7 mouse cellular contexts compared by ENCODE assay signal in genomic region chr2:28523643-28524117, GRCm38 (mm10). TPM values are rescaled to one million over a fixed set of nuclear protein-coding genes. Genes with fewer than 3 reads are reported as not detected.
DNase-seq lines count a peak whose midpoint lies in the region; ATAC-seq and TF ChIP-seq lines count a peak whose summit lies in the region.

No protein-coding gene starts in this region.

- H3K27ac ChIP-seq in embryonic facial prominence, embryonic 15.5 days (replicated peaks): peak overlapping the region; percentile 82
- no peak overlapping the region for H3K27ac ChIP-seq in limb, embryonic 14.5 days (replicated peaks; ENCODE audit: low read depth, low read length)
- H3K27ac ChIP-seq in midbrain, embryonic 14.5 days (replicated peaks; ENCODE audit: low read depth, low read length): peak overlapping the region; percentile 15

- H3K36me3 ChIP-seq in embryonic facial prominence, embryonic 15.5 days: no peaks in the 10 kb centered on the region
- H3K36me3 ChIP-seq in limb, embryonic 14.5 days (ENCODE audit: control insufficient read depth, insufficient read depth, low read length): no peaks in the 10 kb centered on the region
- H3K36me3 ChIP-seq in midbrain, embryonic 14.5 days (ENCODE audit: control insufficient read depth, insufficient read depth, low read length): peaks cover 13% of the 10 kb centered on the region

- 14% methylated on average over 5 of the region's 5 CpGs for WGBS in embryonic facial prominence, embryonic 15.5 days
- WGBS in limb, embryonic 14.5 days: 5% methylated on average over 4 of the region's 5 CpGs
- WGBS in midbrain, embryonic 14.5 days: 8% methylated on average over 5 of the region's 5 CpGs

- no peak overlapping the region for H3K4me3 ChIP-seq in embryonic facial prominence, embryonic 15.5 days (replicated peaks)
- no peak overlapping the region for H3K4me3 ChIP-seq in limb, embryonic 14.5 days (replicated peaks; ENCODE audit: low read length)
- no peak overlapping the region for H3K4me3 ChIP-seq in midbrain, embryonic 14.5 days (replicated peaks; ENCODE audit: low read depth, low read length)

- peak; percentile 94 for DNase-seq in adrenal gland, postnatal 36 days
- peak; percentile 79 to 88 for DNase-seq in heart, adult 9 months (ENCODE audit: low spot score in 2 of 2)
- DNase-seq in kidney, adult 8-10 months: peak; percentile 92 to 94
- peak; percentile 89 for DNase-seq in limb, embryonic 14.5 days (ENCODE audit: low spot score)
- DNase-seq in midbrain, embryonic 14.5 days: peak; percentile 85
- peak; percentile 86 for DNase-seq in testis, postnatal 10 days (ENCODE audit: low spot score)

- H3K9me3 ChIP-seq in embryonic facial prominence, embryonic 15.5 days (replicated peaks): no peaks in the 10 kb centered on the region
- no peaks in the 10 kb centered on the region for H3K9me3 ChIP-seq in limb, embryonic 14.5 days (ENCODE audit: control insufficient read depth, low read length)
- H3K9me3 ChIP-seq in midbrain, embryonic 14.5 days (ENCODE audit: control insufficient read depth, low read length): no peaks in the 10 kb centered on the region

- TF ChIP-seq POLR2A in limb, embryonic 14.5 days (IDR thresholded peaks at IDR 0.05; ENCODE audit: borderline replicate concordance, extremely low read depth, insufficient read depth, insufficient read length): no peak

- H3K4me1 ChIP-seq in embryonic facial prominence, embryonic 15.5 days: peaks cover 87% of the 10 kb centered on the region
- peaks cover 39% of the 10 kb centered on the region for H3K4me1 ChIP-seq in limb, embryonic 14.5 days (ENCODE audit: control insufficient read depth, insufficient read depth, low read length)
- H3K4me1 ChIP-seq in midbrain, embryonic 14.5 days (ENCODE audit: control insufficient read depth, insufficient read depth, low read length): peaks cover 43% of the 10 kb centered on the region

- H3K27me3 ChIP-seq in embryonic facial prominence, embryonic 15.5 days: no peaks in the 10 kb centered on the region
- no peaks in the 10 kb centered on the region for H3K27me3 ChIP-seq in limb, embryonic 14.5 days (ENCODE audit: control insufficient read depth, insufficient read depth, low read length)
- H3K27me3 ChIP-seq in midbrain, embryonic 14.5 days (ENCODE audit: control insufficient read depth, insufficient read depth, low read length): no peaks in the 10 kb centered on the region

- ATAC-seq in embryonic facial prominence, embryonic 15.5 days (ENCODE audit: insufficient number of reproducible peaks, low FRiP score, low TSS enrichment, low read depth): peak; percentile 77
- peak; percentile 72 for ATAC-seq in limb, embryonic 14.5 days (ENCODE audit: low FRiP score, low read depth)
- peak; percentile 71 for ATAC-seq in midbrain, embryonic 14.5 days (ENCODE audit: low FRiP score, low TSS enrichment)

- no peak overlapping the region; the same call in 1 of the 2 replicates for H3K4me2 ChIP-seq in embryonic facial prominence, embryonic 15.5 days (replicated peaks)
- H3K4me2 ChIP-seq in limb, embryonic 14.5 days (replicated peaks; ENCODE audit: low read depth, low read length, severe bottlenecking): no peak overlapping the region
- H3K4me2 ChIP-seq in midbrain, embryonic 14.5 days (ENCODE audit: low read length): no peak overlapping the region

- no peak overlapping the region for H3K9ac ChIP-seq in embryonic facial prominence, embryonic 15.5 days
- H3K9ac ChIP-seq in limb, embryonic 14.5 days (ENCODE audit: low read depth, low read length, severe bottlenecking): no peak overlapping the region
- H3K9ac ChIP-seq in midbrain, embryonic 14.5 days (replicated peaks; ENCODE audit: low read length): no peak overlapping the region

RNA-seq across cellular contexts. Expression of gene Ralgds, which starts 10.8 kb away (rescaled TPM):
- total RNA-seq in adrenal gland, postnatal 36 days (2021): 10 to 100 TPM; 23.3 to 27.9 TPM
- polyA plus RNA-seq in embryonic facial prominence, embryonic 15.5 days (2015; fragmentation: Nextera tagmentation; extraction: Ambion mirVana): 69.3 and 70.8 TPM in 2 replicates
- 86.6 and 108 TPM in 2 replicates for polyA plus RNA-seq in limb, embryonic 14.5 days (2012; rRNA removed)
- 61.6 and 63.1 TPM in 2 replicates for polyA plus RNA-seq in limb, embryonic 14.5 days (2014; fragmentation: Nextera tagmentation; extraction: Ambion mirVana)
- 97.9 and 101 TPM in 2 replicates for polyA plus RNA-seq in midbrain, embryonic 14.5 days (2014; fragmentation: Nextera tagmentation; extraction: Ambion mirVana)

RNA-seq across cellular contexts. Expression of gene Gm10134, which starts 17.8 kb away (rescaled TPM):
- total RNA-seq in adrenal gland, postnatal 36 days (2021): 1 to 10 TPM; 2.6 to 3.3 TPM
- 1.7 and 2.2 TPM in 2 replicates for polyA plus RNA-seq in embryonic facial prominence, embryonic 15.5 days (2015; fragmentation: Nextera tagmentation; extraction: Ambion mirVana)
- polyA plus RNA-seq in limb, embryonic 14.5 days (2012; rRNA removed): 1.1 TPM in 1 of 2 replicates, not detected in the other
- polyA plus RNA-seq in limb, embryonic 14.5 days (2014; fragmentation: Nextera tagmentation; extraction: Ambion mirVana): 0.61 and 1.1 TPM in 2 replicates
- 1.8 TPM in 1 of 2 replicates, not detected in the other for polyA plus RNA-seq in midbrain, embryonic 14.5 days (2014; fragmentation: Nextera tagmentation; extraction: Ambion mirVana)

RNA-seq across cellular contexts. Expression of gene Gbgt1, which starts 27.0 kb away (rescaled TPM):
- 1 to 10 TPM; 3.7 to 4.3 TPM for total RNA-seq in adrenal gland, postnatal 36 days (2021)
- 0.95 and 1.2 TPM in 2 replicates for polyA plus RNA-seq in embryonic facial prominence, embryonic 15.5 days (2015; fragmentation: Nextera tagmentation; extraction: Ambion mirVana)
- 2.1 and 3.3 TPM in 2 replicates for polyA plus RNA-seq in limb, embryonic 14.5 days (2012; rRNA removed)
- 1.0 and 1.4 TPM in 2 replicates for polyA plus RNA-seq in limb, embryonic 14.5 days (2014; fragmentation: Nextera tagmentation; extraction: Ambion mirVana)
- polyA plus RNA-seq in midbrain, embryonic 14.5 days (2014; fragmentation: Nextera tagmentation; extraction: Ambion mirVana): 1.3 TPM in 1 of 2 replicates, not detected in the other

RNA-seq across cellular contexts. Expression of gene Cel, which starts 39.5 kb away (rescaled TPM):
- total RNA-seq in adrenal gland, postnatal 36 days (2021): not detected
- 0.08 TPM in 1 of 2 replicates, not detected in the other for polyA plus RNA-seq in embryonic facial prominence, embryonic 15.5 days (2015; fragmentation: Nextera tagmentation; extraction: Ambion mirVana)
- 0.06 and 0.12 TPM in 2 replicates for polyA plus RNA-seq in limb, embryonic 14.5 days (2012; rRNA removed)
- not detected in 2 replicates for polyA plus RNA-seq in limb, embryonic 14.5 days (2014; fragmentation: Nextera tagmentation; extraction: Ambion mirVana)
- not detected in 2 replicates for polyA plus RNA-seq in midbrain, embryonic 14.5 days (2014; fragmentation: Nextera tagmentation; extraction: Ambion mirVana)

RNA-seq across cellular contexts. Expression of gene Mrps2, which starts 55.8 kb away (rescaled TPM):
- 10 to 100 TPM; 51.1 to 56.2 TPM for total RNA-seq in adrenal gland, postnatal 36 days (2021)
- 50.1 and 54.8 TPM in 2 replicates for polyA plus RNA-seq in embryonic facial prominence, embryonic 15.5 days (2015; fragmentation: Nextera tagmentation; extraction: Ambion mirVana)
- 55.6 and 62.0 TPM in 2 replicates for polyA plus RNA-seq in limb, embryonic 14.5 days (2012; rRNA removed)
- 51.8 and 54.9 TPM in 2 replicates for polyA plus RNA-seq in limb, embryonic 14.5 days (2014; fragmentation: Nextera tagmentation; extraction: Ambion mirVana)
- polyA plus RNA-seq in midbrain, embryonic 14.5 days (2014; fragmentation: Nextera tagmentation; extraction: Ambion mirVana): 47.0 and 51.2 TPM in 2 replicates
